Mouse (Mus musculus) heart, adult 2 months (tissue): ENCODE data around the gene Agpat1.

Source experiments
- CTCF ChIP-seq: fragments of 200-600 bp; IDR thresholded peaks from 2 replicates; pipeline ENCODE4 v1.8.1; 2022; ENCODE audit warnings: antibody characterized with exemption, mild to moderate bottlenecking, moderate library complexity
- EP300 ChIP-seq: fragments of 200-500 bp; IDR thresholded peaks from 2 replicates; pipeline ENCODE4 v1.6.1; 2011; ENCODE audit warnings: low read depth, low read length, control low read depth; ENCODE audit not compliant: insufficient read depth
- POLR2A ChIP-seq: fragments of 200-500 bp; IDR thresholded peaks from 2 replicates; pipeline ENCODE4 v1.6.1; 2011; ENCODE audit warnings: mild to moderate bottlenecking, low read depth, low read length, control low read depth; ENCODE audit not compliant: insufficient read depth

- TF ChIP-seq CTCF (no peak), POLR2A (no peak), EP300 (no peak)
Observed at GRCm38 (mm10) chr17:34630761-34631301, 26.8 kb downstream of the Agpat1 start.
